Mouse (Mus musculus) CH12.LX (cell line): ENCODE results near the gene Ovch2. TPM values are rescaled to one million over a fixed set of nuclear protein-coding genes. Genes with fewer than 3 reads are reported as not detected.

Experiments used
- DNase-seq: peaks from one replicate; pipeline ENCODE4 v3.0.0-alpha.2; 2013; ENCODE audit errors: extremely low read depth
- H3K27ac ChIP-seq: 2 replicates; pipeline ENCODE4 v1.5.1; 2012; ENCODE audit warnings: low read depth, mild to moderate bottlenecking, control low read depth, moderate library complexity; ENCODE audit not compliant: insufficient read depth
- H3K27me3 ChIP-seq: replicated peaks from 2 replicates; pipeline ENCODE3; 2012; ENCODE audit warnings: inconsistent platforms
- H3K36me3 ChIP-seq, 2 experiments: replicated peaks in 1 of 2; 2 replicates each; pipeline versions ENCODE3 to v1.6.1; 2012; ENCODE audit warnings: inconsistent platforms in 1 of 2, low read length in 1 of 2, mild to moderate bottlenecking in 1 of 2, mixed read lengths in 1 of 2, moderate library complexity in 1 of 2; ENCODE audit not compliant: control insufficient read depth in 1 of 2, insufficient read depth in 1 of 2
- H3K4me1 ChIP-seq, 2 experiments: 2 replicates each; pipeline ENCODE4 v1.6.1; 2012; ENCODE audit warnings: inconsistent platforms in 1 of 2, moderate library complexity in 1 of 2; ENCODE audit not compliant: insufficient read depth in 2 of 2, control insufficient read depth in 1 of 2
- H3K4me2 ChIP-seq: 2 replicates; pipeline ENCODE4 v1.6.1; 2012; ENCODE audit warnings: low read depth, mild to moderate bottlenecking, control low read depth; ENCODE audit not compliant: poor library complexity, insufficient read depth, severe bottlenecking
- H3K4me3 ChIP-seq, 3 experiments: fragments of 150-350 bp in 1 of 3; sonication (generic) in 1 of 3; replicated peaks in 1 of 3; 2 replicates each; pipeline versions ENCODE3 to v1.5.1; 2011 to 2012; ENCODE audit warnings: low read depth in 2 of 3, low read length in 2 of 3, mild to moderate bottlenecking in 2 of 3, moderate library complexity in 2 of 3, control low read depth in 1 of 3, improper control_type of control experiment in 1 of 3, inconsistent platforms in 1 of 3, mixed read lengths in 1 of 3; ENCODE audit not compliant: poor library complexity in 1 of 3
- H3K79me2 ChIP-seq: replicated peaks from 2 replicates; pipeline ENCODE4 v1.6.1; 2012; ENCODE audit warnings: mild to moderate bottlenecking, moderate library complexity; ENCODE audit not compliant: control insufficient read depth, poor library complexity, insufficient read depth, severe bottlenecking; ENCODE audit errors: extremely low read depth
- H3K9ac ChIP-seq: 2 replicates; pipeline ENCODE4 v1.6.1; 2012; ENCODE audit warnings: low read depth, mild to moderate bottlenecking, control low read depth, moderate library complexity; ENCODE audit not compliant: insufficient read depth
- H3K9me3 ChIP-seq: replicated peaks from 2 replicates; pipeline ENCODE3; 2012; ENCODE audit warnings: low read length, inconsistent platforms, mixed read lengths
- CHD2 ChIP-seq: IDR thresholded peaks from 2 replicates; pipeline ENCODE4 v1.6.1; 2011; ENCODE audit warnings: low read length, improper control_type of control experiment
- CTCF ChIP-seq, 2 experiments: IDR thresholded peaks in 1 of 2; conservative IDR thresholded peaks in 1 of 2; 2 replicates each; pipeline ENCODE4 v1.5.1; 2011 to 2012; ENCODE audit warnings: low read depth in 2 of 2, low read length in 2 of 2, improper control_type of control experiment in 1 of 2, inconsistent platforms in 1 of 2, mild to moderate bottlenecking in 1 of 2, moderate library complexity in 1 of 2
- JUN ChIP-seq: IDR thresholded peaks from 2 replicates; pipeline ENCODE4 v1.6.1; 2011; ENCODE audit warnings: low read depth, mild to moderate bottlenecking, low read length, improper control_type of control experiment, moderate library complexity; ENCODE audit not compliant: insufficient read depth
- MAX ChIP-seq: IDR thresholded peaks from 2 replicates; pipeline ENCODE4 v1.6.1; 2011; ENCODE audit warnings: low read length, improper control_type of control experiment
- RCOR1 ChIP-seq: conservative IDR thresholded peaks from 2 replicates; pipeline ENCODE4 v1.6.1; 2012; ENCODE audit warnings: low read depth, mild to moderate bottlenecking, inconsistent platforms, low read length, improper control_type of control experiment
- ZMIZ1 ChIP-seq: IDR thresholded peaks from 2 replicates; pipeline ENCODE4 v1.6.1; 2012; ENCODE audit warnings: low read depth, mild to moderate bottlenecking, inconsistent platforms, low read length, improper control_type of control experiment
- dilution Hi-C: fragments of 300-500 bp; cut with MboI; formaldehyde crosslinking; loops from 2 replicates; pipeline ENCODE4 v1.14.3; 2020; ENCODE audit warnings: low sequenced_read_pairs; ENCODE audit not compliant: extremely low pct_unique_long_range_greater_than_20kb, extremely low pct_ligation_motif_present
- in situ Hi-C: fragments of 300-500 bp; cut with MboI; formaldehyde crosslinking; loops from 3 replicates; pipeline ENCODE4 v1.14.3; 2019; ENCODE audit warnings: low sequenced_read_pairs, low pct_ligation_motif_present, low pct_unique_long_range_greater_than_20kb, mixed read lengths
- polyA plus RNA-seq: library from polyadenylated mRNA; unstranded; fragments of >175 nt; gene quantifications from 2 replicates; pipeline ENCODE4 v1.2.1, GENCODE M21; 2012; ENCODE audit warnings: low read depth; ENCODE audit not compliant: insufficient read length
- total RNA-seq, 2 experiments: library from RNA; depleted of rRNA; stranded (reverse); fragments of 300-350 nt in 1 of 2; fragments of >200 nt in 1 of 2; gene quantifications; 2 replicates each; pipeline ENCODE4 v1.2.3; 2012 to 2014

The Ovch2 gene
- total and polyA plus RNA-seq, 3 experiments = not detected

DNA sequence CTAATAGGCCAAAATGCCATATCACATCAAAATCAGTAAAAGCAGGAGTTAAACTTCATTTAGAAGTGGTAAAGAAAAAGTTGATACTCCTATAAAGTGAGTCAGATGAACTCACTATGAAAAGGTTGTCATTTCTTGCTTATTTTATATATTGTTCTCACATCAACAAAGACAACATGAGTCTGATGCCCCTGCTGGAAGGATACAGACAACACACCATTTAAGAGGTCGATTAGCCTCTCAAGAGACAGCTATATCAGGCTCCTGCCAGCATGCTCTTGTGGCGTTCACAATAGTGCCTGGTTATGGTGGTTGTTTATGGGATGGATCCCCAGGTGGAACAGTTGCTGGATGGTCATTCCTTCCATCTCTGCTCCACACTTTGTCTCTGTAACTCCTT, 67.8 kb downstream of the Ovch2 start:
- Histone ChIP-seq H3K79me2 (no peaks in the 10 kb centered on the region), H3K4me2 (no peak overlapping the region), H3K9ac (no peak overlapping the region), H3K27ac (no peak overlapping the region), H3K4me3 (no peak overlapping the region), H3K36me3 (peaks cover 54 to 73% of the 10 kb centered on the region in 2 experiments)
- in situ Hi-C loops = no loop called here
- TF ChIP-seq MAX (no peak), RCOR1 (no peak), ZMIZ1 (no peak), CHD2 (no peak), JUN (no peak), CTCF (conservative IDR thresholded peaks at IDR 0.05 in 1 of 2, IDR thresholded peaks at IDR 0.05 in 1 of 2; ENCODE audit: low read depth in 2 of 2, low read length in 2 of 2) (peak in 1 of 2 experiments; percentile 11; a peak in 1 of 4 replicates)
- TF ChIP-seq, all 38 proteins: peak for 1
- Histone ChIP-seq H3K4me1 (no peaks in the 10 kb centered on the region), H3K9me3 (no peaks in the 10 kb centered on the region), H3K27me3 (no peaks in the 10 kb centered on the region)
- dilution Hi-C loops = no loop called here
- DNase-seq = no peak

Other genes with a start within 250 kb of the Ovch2 start
- gene Olfml1, start 233.8 kb downstream of the Ovch2 start, total RNA-seq (2012; rRNA removed) = not detected in 2 replicates
- not detected in 2 replicates for gene Olfml1, start 233.8 kb downstream of the Ovch2 start, total RNA-seq (2014; rRNA removed)
- gene Olfml1, start 233.8 kb downstream of the Ovch2 start, polyA plus RNA-seq = not detected in 2 replicates
- gene Ppfibp2, start 206.0 kb downstream of the Ovch2 start, total RNA-seq (2012; rRNA removed) = 27.5 and 40.3 TPM in 2 replicates
- gene Ppfibp2, start 206.0 kb downstream of the Ovch2 start, total RNA-seq (2014; rRNA removed) = 30.2 and 32.9 TPM in 2 replicates
- gene Ppfibp2, start 206.0 kb downstream of the Ovch2 start, polyA plus RNA-seq = 40.2 and 44.7 TPM in 2 replicates
- 0.13 TPM in 1 of 2 replicates, not detected in the other for gene 5330417H12Rik, start 176.0 kb downstream of the Ovch2 start, total RNA-seq (2012; rRNA removed)
- not detected in 2 replicates for gene 5330417H12Rik, start 176.0 kb downstream of the Ovch2 start, total RNA-seq (2014; rRNA removed)
- gene 5330417H12Rik, start 176.0 kb downstream of the Ovch2 start, polyA plus RNA-seq = not detected in 2 replicates
- gene Cyb5r2, start 43.2 kb downstream of the Ovch2 start, total RNA-seq (2012; rRNA removed) = 0.17 TPM in 1 of 2 replicates, not detected in the other
- not detected in 2 replicates for gene Cyb5r2, start 43.2 kb downstream of the Ovch2 start, total RNA-seq (2014; rRNA removed)
- gene Cyb5r2, start 43.2 kb downstream of the Ovch2 start, polyA plus RNA-seq = 0.18 TPM in 1 of 2 replicates, not detected in the other
- gene Olfr467, start 11.1 kb upstream of the Ovch2 start, total RNA-seq (2012; rRNA removed) = not detected in 2 replicates
- gene Olfr467, start 11.1 kb upstream of the Ovch2 start, total RNA-seq (2014; rRNA removed) = not detected in 2 replicates
- gene Olfr467, start 11.1 kb upstream of the Ovch2 start, polyA plus RNA-seq = not detected in 2 replicates
- not detected in 2 replicates for gene Olfr469, start 24.3 kb upstream of the Ovch2 start, total RNA-seq (2012; rRNA removed)
- not detected in 2 replicates for gene Olfr469, start 24.3 kb upstream of the Ovch2 start, total RNA-seq (2014; rRNA removed)
- gene Olfr469, start 24.3 kb upstream of the Ovch2 start, polyA plus RNA-seq = not detected in 2 replicates
- not detected in 2 replicates for gene Olfr470, start 46.3 kb upstream of the Ovch2 start, total RNA-seq (2012; rRNA removed)
- gene Olfr470, start 46.3 kb upstream of the Ovch2 start, total RNA-seq (2014; rRNA removed) = not detected in 2 replicates
- gene Olfr470, start 46.3 kb upstream of the Ovch2 start, polyA plus RNA-seq = not detected in 2 replicates
- not detected in 2 replicates for gene Olfr472, start 96.7 kb upstream of the Ovch2 start, total RNA-seq (2012; rRNA removed)
- gene Olfr472, start 96.7 kb upstream of the Ovch2 start, total RNA-seq (2014; rRNA removed) = not detected in 2 replicates
- 0.04 TPM in 1 of 2 replicates, not detected in the other for gene Olfr472, start 96.7 kb upstream of the Ovch2 start, polyA plus RNA-seq
- gene Olfr473, start 129.2 kb upstream of the Ovch2 start, total RNA-seq (2012; rRNA removed) = not detected in 2 replicates
- not detected in 2 replicates for gene Olfr473, start 129.2 kb upstream of the Ovch2 start, total RNA-seq (2014; rRNA removed)
- gene Olfr473, start 129.2 kb upstream of the Ovch2 start, polyA plus RNA-seq = not detected in 2 replicates
- gene Olfr474, start 153.4 kb upstream of the Ovch2 start, total RNA-seq (2012; rRNA removed) = not detected in 2 replicates
- not detected in 2 replicates for gene Olfr474, start 153.4 kb upstream of the Ovch2 start, total RNA-seq (2014; rRNA removed)
- gene Olfr474, start 153.4 kb upstream of the Ovch2 start, polyA plus RNA-seq = not detected in 2 replicates
- gene Olfr476, start 163.6 kb upstream of the Ovch2 start, total RNA-seq (2012; rRNA removed) = not detected in 2 replicates
- not detected in 2 replicates for gene Olfr476, start 163.6 kb upstream of the Ovch2 start, total RNA-seq (2014; rRNA removed)
- gene Olfr476, start 163.6 kb upstream of the Ovch2 start, polyA plus RNA-seq = not detected in 2 replicates
- not detected in 2 replicates for gene Olfr477, start 185.5 kb upstream of the Ovch2 start, total RNA-seq (2012; rRNA removed)
- gene Olfr477, start 185.5 kb upstream of the Ovch2 start, total RNA-seq (2014; rRNA removed) = not detected in 2 replicates
- not detected in 2 replicates for gene Olfr477, start 185.5 kb upstream of the Ovch2 start, polyA plus RNA-seq
- gene Olfr478, start 232.8 kb upstream of the Ovch2 start, total RNA-seq (2012; rRNA removed) = not detected in 2 replicates
- gene Olfr478, start 232.8 kb upstream of the Ovch2 start, total RNA-seq (2014; rRNA removed) = not detected in 2 replicates
- gene Olfr478, start 232.8 kb upstream of the Ovch2 start, polyA plus RNA-seq = not detected in 2 replicates
- gene Olfr479, start 249.5 kb upstream of the Ovch2 start, total RNA-seq (2012; rRNA removed) = not detected in 2 replicates
- gene Olfr479, start 249.5 kb upstream of the Ovch2 start, total RNA-seq (2014; rRNA removed) = not detected in 2 replicates
- gene Olfr479, start 249.5 kb upstream of the Ovch2 start, polyA plus RNA-seq = not detected in 2 replicates